Mouse (Mus musculus): Measurements from ENCODE around the gene Ctps. TPM values are rescaled to one million over a fixed set of nuclear protein-coding genes. Genes with fewer than 3 reads are reported as not detected.

The Ctps gene
- polyA plus RNA-seq, 1 experiment from 2014 or later: 67.0 TPM

DNA sequence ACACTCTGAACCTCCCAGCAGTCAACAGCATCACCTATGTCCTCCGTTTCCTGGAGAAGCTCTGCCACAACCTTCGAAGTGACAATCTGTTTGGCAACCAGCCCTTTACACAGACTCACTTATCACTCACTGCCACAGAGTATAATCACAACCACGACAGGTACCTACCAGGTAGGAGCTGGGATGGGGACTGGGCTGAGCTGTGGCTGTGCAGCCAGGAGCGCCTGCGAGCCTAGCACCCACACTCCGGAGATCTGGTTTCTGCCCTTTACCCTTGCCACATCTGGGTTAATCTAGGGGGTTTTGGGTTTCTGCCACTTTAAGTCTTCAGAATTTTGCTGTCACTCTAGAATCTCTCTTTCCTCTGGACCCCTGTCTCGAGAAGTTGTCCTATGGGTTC is 53.2 kb downstream of the Ctps start:
- H3K36me3 ChIP-seq: peaks cover 59% of the 10 kb centered on the region

DNA sequence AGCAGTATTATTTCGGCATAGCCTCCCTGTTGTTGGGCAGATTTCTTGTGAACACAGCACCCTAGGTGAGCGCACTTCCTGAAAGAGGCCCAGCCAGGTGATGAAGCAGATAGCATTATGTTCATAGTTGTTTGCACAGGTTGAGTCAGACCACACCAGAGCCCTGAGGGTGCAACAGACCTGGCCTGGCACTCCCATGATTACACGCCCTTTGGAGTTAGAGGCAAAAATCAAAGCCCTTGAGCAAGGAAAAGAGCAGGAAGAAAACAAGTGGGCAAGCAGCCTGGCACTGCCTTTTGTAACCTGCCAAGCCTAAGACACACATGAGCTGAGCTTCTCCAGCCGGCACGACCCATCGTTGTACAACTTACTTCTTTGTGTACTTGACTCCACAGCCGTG is 53.6 kb downstream of the Ctps start:
- WGBS: 85% methylated on average over 7 of the region's 7 CpGs
- no peaks in the 10 kb centered on the region for H3K9me3 ChIP-seq (replicated peaks)
- ATAC-seq (ENCODE audit: insufficient number of reproducible peaks, low FRiP score, low TSS enrichment, low read depth): no peak
- no peak overlapping the region for H3K4me2 ChIP-seq (replicated peaks)
- peaks cover 57% of the 10 kb centered on the region for H3K36me3 ChIP-seq
- 0 out of 2 replicates have a peak overlapping the region, but pooled peaks have one; percentile 44 for H3K27ac ChIP-seq (replicated peaks)
- no peak overlapping the region for H3K9ac ChIP-seq
- no peak overlapping the region for H3K4me3 ChIP-seq (replicated peaks)
- no peaks in the 10 kb centered on the region for H3K4me1 ChIP-seq
- no peaks in the 10 kb centered on the region for H3K27me3 ChIP-seq

More for the DNA sequence above, 53.2 kb downstream of the Ctps start:
- H3K27me3 ChIP-seq: no peaks in the 10 kb centered on the region
- no peaks in the 10 kb centered on the region for H3K4me1 ChIP-seq
- no peak overlapping the region for H3K4me2 ChIP-seq (replicated peaks)
- ATAC-seq (ENCODE audit: insufficient number of reproducible peaks, low FRiP score, low TSS enrichment, low read depth): no peak
- H3K9me3 ChIP-seq (replicated peaks): no peaks in the 10 kb centered on the region
- 87% methylated on average over 7 of the region's 7 CpGs for WGBS
- H3K27ac ChIP-seq (replicated peaks): 0 out of 2 replicates have a peak overlapping the region, but pooled peaks have one; percentile 44
- H3K4me3 ChIP-seq (replicated peaks): no peak overlapping the region
- no peak overlapping the region for H3K9ac ChIP-seq

DNA sequence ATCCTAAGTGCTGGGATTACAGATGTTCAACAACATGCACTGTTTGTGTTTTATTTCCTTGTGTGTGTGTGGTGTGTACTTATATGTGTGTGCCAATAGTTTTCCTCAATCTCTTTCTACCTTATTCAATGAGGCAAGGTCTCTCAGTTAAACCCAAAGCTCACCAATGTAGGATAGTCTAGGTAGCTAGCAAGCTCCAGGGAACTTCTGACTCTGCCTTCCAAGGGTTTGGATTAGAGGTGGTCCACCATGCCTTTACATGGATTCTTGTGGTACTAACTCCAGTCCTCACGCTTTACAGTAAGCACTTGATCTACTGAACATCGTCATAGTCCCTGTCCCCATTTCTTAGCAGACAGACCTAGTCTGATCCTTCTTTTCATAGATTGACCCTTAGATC is 55.7 kb downstream of the Ctps start:
- Histone ChIP-seq H3K4me3 (replicated peaks) (no peak overlapping the region), H3K4me1 (no peaks in the 10 kb centered on the region), H3K27me3 (no peaks in the 10 kb centered on the region), H3K27ac (replicated peaks) (no peak overlapping the region), H3K9me3 (replicated peaks) (no peaks in the 10 kb centered on the region), H3K4me2 (replicated peaks) (no peak overlapping the region), H3K36me3 (peaks cover 50% of the 10 kb centered on the region), H3K9ac (no peak overlapping the region)
- ATAC-seq (ENCODE audit: insufficient number of reproducible peaks, low FRiP score, low TSS enrichment, low read depth): no peak
- WGBS: 100% methylated on average over 2 of the region's 2 CpGs

DNA sequence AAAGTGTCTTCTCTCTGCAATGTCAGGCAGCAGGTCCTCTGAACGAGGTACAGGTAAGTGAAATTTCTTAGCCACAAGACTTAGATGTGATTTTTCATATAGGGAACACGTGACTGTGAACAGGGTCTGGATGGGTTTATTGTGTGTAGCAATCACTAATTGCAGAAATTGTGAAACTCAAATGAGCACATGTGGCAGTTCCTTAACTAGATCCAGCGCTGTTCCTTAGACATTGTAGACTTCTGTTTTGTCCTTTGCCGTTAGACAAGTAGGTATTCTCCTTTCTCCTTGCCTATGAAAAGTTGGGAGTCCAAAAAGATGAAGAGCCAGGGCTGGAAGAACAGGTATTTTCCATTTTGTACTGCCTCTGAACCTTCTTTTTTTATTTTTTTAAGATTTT is 58.9 kb downstream of the Ctps start:
- Histone ChIP-seq H3K27ac (replicated peaks) (no peak overlapping the region), H3K27me3 (no peaks in the 10 kb centered on the region), H3K4me2 (replicated peaks) (no peak overlapping the region), H3K9ac (no peak overlapping the region), H3K4me1 (no peaks in the 10 kb centered on the region), H3K36me3 (peaks cover 43% of the 10 kb centered on the region), H3K9me3 (replicated peaks) (no peaks in the 10 kb centered on the region), H3K4me3 (replicated peaks) (no peak overlapping the region)
- no peak for ATAC-seq (ENCODE audit: insufficient number of reproducible peaks, low FRiP score, low TSS enrichment, low read depth)
- WGBS: 92% methylated on average over 4 of the region's 4 CpGs

DNA sequence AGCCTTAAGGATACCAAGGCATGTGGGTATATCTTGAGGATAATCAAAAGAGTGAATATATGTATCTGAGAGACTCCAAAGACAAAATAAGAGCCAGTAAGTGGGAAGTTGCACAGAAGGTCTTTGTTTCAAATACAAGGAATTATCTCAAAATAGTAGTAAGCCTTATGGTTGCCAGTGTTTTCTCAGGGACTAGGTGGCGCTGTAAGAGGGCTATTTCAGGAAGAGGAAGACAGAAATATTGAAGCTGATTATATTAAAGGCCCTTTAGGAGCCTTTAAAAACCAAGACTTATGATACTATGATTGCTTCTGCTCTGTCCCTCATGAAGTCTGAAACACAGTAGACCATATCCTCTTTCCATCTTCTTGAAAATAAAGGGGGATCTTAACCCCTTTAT is 63.1 kb downstream of the Ctps start:
- 91% methylated on average over 1 of the region's 1 CpGs for WGBS
- no peak overlapping the region for H3K9ac ChIP-seq
- H3K4me3 ChIP-seq (replicated peaks): no peak overlapping the region
- H3K27me3 ChIP-seq: no peaks in the 10 kb centered on the region
- peaks cover 41% of the 10 kb centered on the region for H3K36me3 ChIP-seq
- ATAC-seq (ENCODE audit: insufficient number of reproducible peaks, low FRiP score, low TSS enrichment, low read depth): no peak
- no peak overlapping the region for H3K4me2 ChIP-seq (replicated peaks)
- H3K4me1 ChIP-seq: no peaks in the 10 kb centered on the region
- H3K9me3 ChIP-seq (replicated peaks): no peaks in the 10 kb centered on the region
- H3K27ac ChIP-seq (replicated peaks): no peak overlapping the region

Other genes with a start within 250 kb of the Ctps start
- 46.6 and 51.8 TPM in 2 replicates for gene Scmh1, start 165.0 kb downstream of the Ctps start, polyA plus RNA-seq (2015; fragmentation: Nextera tagmentation; extraction: Ambion mirVana)
- 0.12 TPM in 1 of 2 replicates, not detected in the other for gene Slfnl1, start 38.0 kb downstream of the Ctps start, polyA plus RNA-seq (2015; fragmentation: Nextera tagmentation; extraction: Ambion mirVana)
- gene Gm8439, start 18.5 kb upstream of the Ctps start, polyA plus RNA-seq (2015; fragmentation: Nextera tagmentation; extraction: Ambion mirVana): not detected in 2 replicates
- 5.6 and 6.8 TPM in 2 replicates for gene Cited4, start 96.3 kb upstream of the Ctps start, polyA plus RNA-seq (2015; fragmentation: Nextera tagmentation; extraction: Ambion mirVana)
- 5.1 and 5.5 TPM in 2 replicates for gene Kcnq4, start 178.3 kb upstream of the Ctps start, polyA plus RNA-seq (2015; fragmentation: Nextera tagmentation; extraction: Ambion mirVana)

Measured in embryonic facial prominence, embryonic 15.5 days (tissue).